Mouse (Mus musculus) cerebellum, adult 2 months (tissue): Measurements from ENCODE around the gene Cgn. TPM values are rescaled to one million over a fixed set of nuclear protein-coding genes. Genes with fewer than 3 reads are reported as not detected.
"Not testable (repeated sequence)": the region's sequence is repeated elsewhere in the genome, so short reads cannot be mapped to it uniquely, and the experiment has no call there.

Experiments
- DNase-seq, 2 experiments: peaks; one replicate each; pipeline ENCODE4 v3.0.0; 2021
- H3K27ac ChIP-seq: fragments of 200-500 bp; 2 replicates; pipeline ENCODE4 v1.5.1; 2012; ENCODE audit warnings: low read length, control low read depth, inconsistent platforms; ENCODE audit not compliant: insufficient read depth
- H3K27me3 ChIP-seq: fragments of 200-500 bp; 2 replicates; pipeline ENCODE4 v1.6.1; 2012; ENCODE audit warnings: inconsistent platforms, mild to moderate bottlenecking, low read length, moderate library complexity; ENCODE audit not compliant: control insufficient read depth, insufficient read depth
- H3K4me1 ChIP-seq: fragments of 200-500 bp; 2 replicates; pipeline ENCODE4 v1.6.1; 2011; ENCODE audit warnings: low read length; ENCODE audit not compliant: control insufficient read depth, insufficient read depth
- H3K4me3 ChIP-seq: fragments of 200-500 bp; replicated peaks from 2 replicates; pipeline ENCODE3; 2011; ENCODE audit warnings: mild to moderate bottlenecking, low read depth, low read length, control low read depth; ENCODE audit not compliant: insufficient read depth
- CTCF ChIP-seq: fragments of 200-500 bp; IDR thresholded peaks from 2 replicates; pipeline ENCODE4 v1.5.1; 2011; ENCODE audit warnings: low read depth, mild to moderate bottlenecking, control low read depth, low read length, moderate library complexity, borderline replicate concordance; ENCODE audit not compliant: insufficient read depth
- POLR2A ChIP-seq: fragments of 200-500 bp; IDR thresholded peaks from 2 replicates; pipeline ENCODE4 v1.6.1; 2011; ENCODE audit warnings: low read length, control low read depth, borderline replicate concordance; ENCODE audit not compliant: insufficient read depth
- WGBS: fragments of 180-500 bp; shearing (Covaris S2); methylation state at CpG from one replicate; pipeline ENCODE4 v1.1.7; 2018; 5-methylcytosine and 5-hydroxymethylcytosine counted together
- polyA plus RNA-seq: library from polyadenylated mRNA; depleted of rRNA; stranded (reverse); fragments of >200 nt; gene quantifications from 2 replicates; pipeline ENCODE4 v1.2.3, GENCODE M21; 2012

The Cgn gene
- polyA plus RNA-seq, 1 experiment = 5.3 TPM

DNA sequence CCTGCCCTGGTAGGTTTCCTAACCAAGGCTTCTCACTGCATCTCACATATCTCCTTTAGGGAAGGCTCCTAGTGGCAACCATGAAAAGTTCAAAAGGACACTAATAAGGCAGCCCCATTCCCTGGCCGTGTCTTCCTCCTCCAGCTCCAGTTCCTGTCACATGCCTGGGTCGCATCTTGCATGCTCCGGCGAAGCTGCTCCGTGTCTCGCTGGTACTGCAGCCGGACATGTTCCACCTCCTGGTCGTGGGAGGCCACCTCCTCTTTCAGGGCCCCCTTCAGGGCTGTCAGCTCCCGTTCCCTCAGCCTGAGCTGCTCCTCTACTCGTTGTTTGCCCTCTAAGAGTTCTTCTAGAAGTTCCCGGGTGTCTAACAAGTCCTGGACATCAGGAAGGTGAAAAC, 12.3 kb downstream of the Cgn start:
- H3K27me3 ChIP-seq = no peaks in the 10 kb centered on the region
- WGBS = 67% methylated on average over 11 of the region's 11 CpGs
- DNase-seq = no peak
- no peak for TF ChIP-seq CTCF
- TF ChIP-seq POLR2A = no peak
- no peak overlapping the region for H3K27ac ChIP-seq
- H3K4me3 ChIP-seq = no peak overlapping the region
- no peaks in the 10 kb centered on the region for H3K4me1 ChIP-seq

DNA sequence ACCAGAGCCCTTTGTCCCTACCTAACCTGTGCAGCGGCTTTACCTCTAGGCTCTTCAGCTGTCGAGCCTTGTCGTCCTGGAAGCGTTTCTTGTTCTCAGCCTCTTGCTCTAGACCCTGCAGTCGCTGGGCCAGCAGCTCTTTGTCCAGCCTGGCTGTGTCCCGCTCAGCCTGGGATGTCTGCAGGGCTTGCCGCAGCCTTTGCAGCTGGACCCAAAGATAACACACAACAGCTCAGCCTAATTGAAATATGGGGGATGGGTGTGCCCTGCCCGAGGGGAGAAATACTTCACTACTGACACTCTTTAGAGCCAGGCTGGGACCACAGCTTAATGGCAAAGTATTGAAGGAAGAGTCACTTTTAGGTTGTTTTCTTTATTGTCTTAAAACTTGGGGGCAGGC, 20.8 kb downstream of the Cgn start:
- 85% methylated on average over 8 of the region's 8 CpGs for WGBS

DNA sequence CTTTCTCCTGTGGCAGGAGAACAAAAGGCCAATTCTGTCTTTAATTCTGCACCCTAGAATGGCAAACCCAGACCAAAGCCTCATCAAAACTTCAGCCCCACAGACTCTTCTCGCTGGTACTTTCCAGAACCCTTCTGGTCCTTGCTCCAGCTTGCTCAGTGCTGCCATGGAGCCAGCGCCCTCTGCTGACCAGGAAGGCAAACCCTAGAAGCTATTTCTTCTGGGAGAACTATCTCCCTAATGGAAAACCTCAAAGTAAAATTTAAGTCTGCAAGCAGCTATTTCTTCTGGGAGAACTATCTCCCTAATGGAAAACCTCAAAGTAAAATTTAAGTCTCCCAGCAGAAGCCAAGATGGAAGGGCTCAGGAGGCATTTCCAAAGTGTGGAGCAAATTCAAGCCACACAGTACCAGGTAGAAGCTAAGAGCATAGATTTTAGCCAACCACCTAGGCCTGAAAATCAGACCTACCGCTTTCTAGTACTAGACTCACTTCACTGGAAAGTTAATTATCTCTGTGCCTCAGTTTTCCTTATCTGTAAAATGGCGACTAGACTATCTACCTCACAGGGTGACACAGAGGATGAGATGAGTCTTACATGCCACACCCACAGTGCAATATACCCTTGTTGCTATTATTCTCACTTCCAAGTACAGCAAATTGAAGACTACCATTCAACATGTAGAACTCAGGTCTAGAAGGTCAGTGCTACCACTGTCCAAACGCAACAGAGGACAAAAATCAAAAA, 21.6 kb downstream of the Cgn start:
- not testable (repeated sequence) for H3K4me1 ChIP-seq, H3K4me3 ChIP-seq, DNase-seq, H3K27ac ChIP-seq, H3K27me3 ChIP-seq
- 61% methylated on average over 5 of the region's 5 CpGs for WGBS

More for the DNA sequence above, 20.8 kb downstream of the Cgn start:
- H3K27ac ChIP-seq, H3K4me1 ChIP-seq, H3K27me3 ChIP-seq, DNase-seq, H3K4me3 ChIP-seq: not testable (repeated sequence)

DNA sequence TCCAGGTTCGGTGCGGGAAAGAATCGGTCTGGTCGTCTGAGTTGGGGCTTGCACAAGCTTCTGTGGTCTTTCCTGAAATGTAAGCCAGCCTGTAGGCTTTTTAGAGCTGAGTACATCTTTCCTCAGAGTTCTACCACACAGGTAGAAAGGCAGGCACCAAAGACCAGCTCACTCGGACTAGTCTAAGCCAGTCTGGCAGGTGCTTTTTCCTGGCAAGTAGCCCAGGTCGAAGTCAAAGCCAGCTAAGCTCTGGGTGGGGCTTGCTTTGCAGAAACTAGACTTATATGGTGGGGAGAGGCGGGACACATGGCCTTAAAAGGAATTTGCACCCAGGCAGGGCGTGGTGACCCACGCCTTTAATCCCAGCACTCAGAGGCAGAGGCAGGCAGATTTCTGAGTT, 27.9 kb downstream of the Cgn start:
- H3K27ac ChIP-seq, H3K4me1 ChIP-seq, H3K27me3 ChIP-seq, H3K4me3 ChIP-seq: not testable (repeated sequence)
- WGBS = 32% methylated on average over 4 of the region's 9 CpGs
- peak; percentile 18 to 38 for DNase-seq

DNA sequence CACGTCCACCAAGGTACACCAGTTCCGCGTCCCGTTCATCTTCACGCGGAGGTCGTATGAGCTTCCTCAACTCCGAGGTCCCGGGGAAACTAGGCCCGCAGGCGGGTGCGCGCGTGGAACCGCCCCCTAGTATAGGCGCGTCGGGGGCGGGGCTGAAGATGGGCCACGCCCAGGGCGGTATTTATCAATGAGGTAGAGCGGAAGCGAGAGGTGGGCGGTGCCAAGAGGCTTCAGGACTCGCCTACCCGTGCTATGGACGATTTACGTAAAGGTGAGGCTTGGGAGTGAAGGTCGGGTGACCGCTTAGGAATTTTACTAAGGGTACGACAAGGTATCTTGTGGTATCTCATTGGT, 28.3 kb downstream of the Cgn start:
- not testable (repeated sequence) for H3K27me3 ChIP-seq, H3K4me3 ChIP-seq, H3K4me1 ChIP-seq, H3K27ac ChIP-seq
- peak; percentile 42 to 54 for DNase-seq
- under 1% methylated on average over 20 of the region's 31 CpGs for WGBS

DNA sequence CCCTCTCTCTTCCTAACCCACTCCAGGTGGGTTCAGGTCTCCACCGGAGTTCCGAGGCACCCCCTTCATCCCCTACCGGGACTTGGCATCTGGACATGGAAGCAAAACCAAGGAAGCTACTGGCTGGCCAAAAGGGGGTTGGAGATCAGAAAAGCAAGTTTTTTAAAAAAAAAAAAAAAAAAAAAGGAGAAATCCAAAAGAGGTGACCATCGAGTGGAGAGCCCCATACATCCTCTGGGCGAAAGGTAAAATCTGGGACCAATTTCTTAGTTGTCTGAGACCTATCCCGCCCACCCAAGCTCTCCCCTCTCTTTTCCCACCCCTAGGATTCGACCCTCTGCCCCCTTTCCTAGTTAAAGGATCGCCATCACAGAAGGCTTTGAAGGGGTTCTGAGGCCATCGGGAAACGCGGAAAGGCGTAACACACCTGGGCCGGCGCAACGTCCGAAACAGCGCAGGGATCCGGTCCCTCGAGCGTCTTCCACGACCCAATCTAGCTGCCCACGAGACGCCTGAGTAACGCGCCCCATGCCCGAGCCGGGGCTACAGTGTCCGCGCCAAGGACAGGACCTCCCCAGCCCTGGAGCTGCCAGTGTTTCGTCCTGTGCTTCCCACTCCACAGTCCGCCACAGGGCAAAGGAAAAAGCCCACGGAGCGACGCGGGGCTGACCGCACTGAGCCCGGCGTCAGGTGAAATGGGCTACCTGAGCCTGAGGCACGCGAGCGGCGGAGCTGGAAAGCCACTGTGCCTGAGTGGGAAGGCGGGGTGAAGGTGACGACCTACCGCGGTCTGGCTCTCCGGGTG, 28.8 kb downstream of the Cgn start:
- not testable (repeated sequence) for H3K27ac ChIP-seq, DNase-seq, H3K27me3 ChIP-seq, H3K4me1 ChIP-seq
- peak overlapping the region; percentile 17 for H3K4me3 ChIP-seq
- WGBS = 2% methylated on average over 27 of the region's 47 CpGs

DNA sequence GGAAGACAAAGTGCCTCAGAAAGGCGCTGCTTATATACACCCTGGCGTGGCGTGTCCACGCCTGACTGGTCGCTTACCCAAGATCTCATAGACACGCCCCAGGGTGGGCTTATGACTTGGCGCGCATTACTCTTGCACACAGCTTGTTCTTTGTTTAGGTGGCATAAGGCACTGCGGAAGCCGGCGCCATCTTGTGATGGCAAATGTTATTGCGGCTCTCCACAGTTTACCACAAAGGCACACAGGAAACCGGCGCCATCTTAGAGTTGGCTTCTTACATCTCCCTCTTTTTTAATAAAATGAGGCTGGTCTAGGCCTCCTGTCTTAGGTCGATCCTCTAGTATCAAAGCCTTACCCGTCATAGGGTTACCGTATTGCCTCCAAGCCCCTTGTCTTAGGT, 40.6 kb downstream of the Cgn start:
- no peak overlapping the region for H3K4me3 ChIP-seq
- WGBS = 94% methylated on average over 17 of the region's 17 CpGs
- no peak overlapping the region for H3K27ac ChIP-seq
- no peak for TF ChIP-seq CTCF
- TF ChIP-seq POLR2A = no peak
- H3K27me3 ChIP-seq = no peaks in the 10 kb centered on the region
- DNase-seq = no peak
- H3K4me1 ChIP-seq = no peaks in the 10 kb centered on the region

DNA sequence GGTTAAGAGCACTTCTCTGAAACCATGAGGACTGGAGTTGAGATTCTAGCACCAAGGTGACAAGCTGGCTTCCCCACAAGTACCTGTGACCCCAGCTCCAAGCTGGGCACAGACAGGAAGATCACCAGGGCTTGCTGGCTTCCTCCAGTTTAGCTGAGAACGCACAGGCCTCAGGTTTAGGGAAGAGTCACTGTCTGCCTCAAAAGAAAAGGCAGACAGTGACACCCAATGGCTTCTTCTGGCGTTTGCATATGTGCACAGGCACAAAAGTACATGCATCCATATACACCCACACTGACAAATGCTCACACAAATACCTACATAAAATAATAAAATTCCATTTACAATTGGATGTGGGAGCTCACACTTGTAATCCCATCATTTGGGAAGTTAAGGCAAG, 62.7 kb downstream of the Cgn start:
- not testable (repeated sequence) for H3K4me3 ChIP-seq, H3K27ac ChIP-seq, H3K27me3 ChIP-seq, H3K4me1 ChIP-seq, DNase-seq
- WGBS = 26% methylated on average over 2 of the region's 2 CpGs

DNA sequence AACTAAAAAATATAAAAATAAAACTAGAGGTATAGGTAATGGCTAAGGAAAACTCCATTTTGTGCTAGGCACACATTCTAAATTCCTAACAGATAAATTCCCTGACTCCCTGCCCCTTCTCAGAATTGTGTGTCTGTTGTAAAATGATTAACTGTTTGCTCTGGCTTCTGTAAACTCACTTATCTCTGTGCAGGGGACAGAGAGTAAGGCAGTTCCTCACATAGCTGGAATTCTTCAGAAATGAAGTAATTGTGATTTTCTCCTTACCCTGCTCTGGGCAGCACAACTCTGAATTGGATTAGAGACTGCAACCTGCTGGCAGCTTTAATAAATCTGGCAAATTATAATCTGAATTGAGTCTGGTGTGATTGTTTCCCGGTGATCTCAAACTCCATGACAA, 68.0 kb downstream of the Cgn start:
- 38% methylated on average over 1 of the region's 1 CpGs for WGBS
- H3K4me1 ChIP-seq, H3K4me3 ChIP-seq, H3K27me3 ChIP-seq, H3K27ac ChIP-seq, DNase-seq: not testable (repeated sequence)

DNA sequence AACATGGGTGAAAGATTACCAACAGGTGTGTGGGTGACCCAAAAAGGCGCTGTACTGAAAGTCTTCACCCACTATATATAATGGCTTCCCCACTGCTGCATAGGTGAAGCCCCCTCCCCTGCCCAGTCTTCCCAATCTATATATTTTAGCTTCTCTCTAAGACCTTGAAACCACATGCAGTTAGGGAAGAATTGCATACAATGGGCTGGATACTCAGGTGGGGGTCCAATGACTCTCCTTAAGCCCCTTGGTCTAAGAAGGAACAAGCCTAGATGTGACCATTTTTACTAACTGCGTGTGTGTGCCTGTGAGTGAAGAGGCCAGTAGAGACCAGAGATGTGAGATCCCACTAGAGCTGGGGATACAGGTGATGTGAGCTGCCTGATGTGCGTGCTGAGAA, 72.9 kb downstream of the Cgn start:
- 77% methylated on average over 3 of the region's 3 CpGs for WGBS
- not testable (repeated sequence) for H3K27ac ChIP-seq, DNase-seq, H3K27me3 ChIP-seq, H3K4me1 ChIP-seq, H3K4me3 ChIP-seq

DNA sequence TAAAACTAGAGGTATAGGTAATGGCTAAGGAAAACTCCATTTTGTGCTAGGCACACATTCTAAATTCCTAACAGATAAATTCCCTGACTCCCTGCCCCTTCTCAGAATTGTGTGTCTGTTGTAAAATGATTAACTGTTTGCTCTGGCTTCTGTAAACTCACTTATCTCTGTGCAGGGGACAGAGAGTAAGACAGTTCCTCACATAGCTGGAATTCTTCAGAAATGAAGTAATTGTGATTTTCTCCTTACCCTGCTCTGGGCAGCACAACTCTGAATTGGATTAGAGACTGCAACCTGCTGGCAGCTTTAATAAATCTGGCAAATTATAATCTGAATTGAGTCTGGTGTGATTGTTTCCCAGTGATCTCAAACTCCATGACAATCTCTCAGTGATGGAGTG, 75.7 kb downstream of the Cgn start:
- not testable (repeated sequence) for H3K4me1 ChIP-seq, H3K27me3 ChIP-seq, H3K4me3 ChIP-seq, DNase-seq, H3K27ac ChIP-seq
